Mouse (Mus musculus) lung, postnatal 4 days (tissue): ENCODE measurements around the gene Prodh2.

ENCODE experiments used
- DNase-seq, 2 experiments: peaks; one replicate each; pipeline ENCODE4 v3.0.0; 2021

Prodh2 gene

GRCm38 (mm10) chr7:30550603-30551002, 57.2 kb downstream of the Prodh2 start:
- DNase-seq = no peak

- no peak for DNase-seq
These were observed 58.2 kb downstream of the Prodh2 start for GRCm38 (mm10) chr7:30551445-30552101.

- DNase-seq = peak; percentile 96 to 97
These were observed 58.9 kb downstream of the Prodh2 start, which contains the start of the genes Hspb6 and Proser3 for GRCm38 (mm10) chr7:30552102-30553020. Gene Hspb6, plus strand, starts transcription at chr7:30552178. Gene Proser3, minus strand, starts transcription at chr7:30552299.

- peak; percentile 50 to 65 for DNase-seq
These were observed 59.7 kb downstream of the Prodh2 start for GRCm38 (mm10) chr7:30553021-30553589.

GRCm38 (mm10) chr7:30553810-30554584, 60.6 kb downstream of the Prodh2 start:
- no peak for DNase-seq

- no peak for DNase-seq
These were observed 63.6 kb downstream of the Prodh2 start for GRCm38 (mm10) chr7:30556894-30557536.

GRCm38 (mm10) chr7:30557901-30558514, 64.6 kb downstream of the Prodh2 start:
- DNase-seq = no peak

- DNase-seq = no peak
These were observed 65.4 kb downstream of the Prodh2 start for GRCm38 (mm10) chr7:30558656-30559442.

- peak; percentile 97 to 99 for DNase-seq
These were observed 66.1 kb downstream of the Prodh2 start, which contains the start of gene Lin37 for GRCm38 (mm10) chr7:30559443-30559954. Gene Lin37, minus strand, starts transcription at chr7:30559838.

- no peak for DNase-seq
These were observed 66.9 kb downstream of the Prodh2 start for GRCm38 (mm10) chr7:30560296-30560695.

- no peak for DNase-seq
These were observed 69.2 kb downstream of the Prodh2 start for GRCm38 (mm10) chr7:30562526-30563116.
